Mouse (Mus musculus): ENCODE measurements around the gene Mrvi1.

DNA sequence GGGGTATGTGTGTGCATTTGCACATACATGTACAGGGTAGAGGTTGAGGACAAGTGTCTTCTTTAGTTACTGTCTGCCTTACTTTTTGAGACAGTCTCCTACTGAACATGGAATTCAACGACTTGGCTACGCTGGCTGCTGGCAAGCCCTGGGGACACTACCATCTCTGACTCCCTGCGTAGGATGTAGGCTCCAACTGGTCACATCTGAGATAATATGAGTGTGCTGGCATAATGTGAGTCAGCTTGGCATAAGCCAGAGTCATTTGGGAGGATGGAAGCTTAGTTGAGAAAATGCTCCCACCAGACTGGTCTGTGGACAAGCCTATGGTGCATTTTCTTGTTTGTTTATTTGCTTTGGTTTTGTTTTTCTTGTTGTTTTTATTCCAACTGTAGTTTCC is 5.8 kb upstream of the Mrvi1 start:
- no peak for TF ChIP-seq CTCF (IDR thresholded peaks at IDR 0.05; ENCODE audit: borderline replicate concordance, insufficient read depth, low read depth, low read length)
- TF ChIP-seq POLR2A (IDR thresholded peaks at IDR 0.05; ENCODE audit: borderline replicate concordance, insufficient read depth, low read length): no peak
